Mouse (Mus musculus) brain, adult 2 months (tissue): ENCODE results near the gene Cyp3a25.
"Not testable (repeated sequence)": the region's sequence is repeated elsewhere in the genome, so short reads cannot be mapped to it uniquely, and the experiment has no call there.

Experiments used
- DNase-seq: peaks from one replicate; pipeline ENCODE4 v3.0.0; 2011; ENCODE audit warnings: low read depth, low spot score

Cyp3a25 gene

GRCm38 (mm10) chr5:146009509-146009908 is at the start of gene Cyp3a25:
TSS of gene Cyp3a25 (minus strand) at chr5:146009618.
- not testable (repeated sequence) for DNase-seq

- DNase-seq: no peak
Observed at GRCm38 (mm10) chr5:146021136-146021535, 11.7 kb upstream of the Cyp3a25 start.

- DNase-seq: no peak
Observed at GRCm38 (mm10) chr5:146018275-146018674, 8.9 kb upstream of the Cyp3a25 start.

GRCm38 (mm10) chr5:146011251-146011650 is 1.8 kb upstream of the Cyp3a25 start:
- no peak for DNase-seq

GRCm38 (mm10) chr5:145967080-145967479 is 42.3 kb downstream of the Cyp3a25 start:
- DNase-seq: no peak
